Mouse (Mus musculus) frontal cortex, postnatal 14 days (tissue): ENCODE data around the gene Gm17018.

ENCODE experiments used
- DNase-seq, 2 experiments: peaks; one replicate each; pipeline ENCODE4 v3.0.0; 2022; ENCODE audit warnings: low spot score in 2 of 2

Gene Gm17018

GRCm38 (mm10) chr19:45549128-45549915 is 11.1 kb upstream of the Gm17018 start:
- no peak for DNase-seq

DNA sequence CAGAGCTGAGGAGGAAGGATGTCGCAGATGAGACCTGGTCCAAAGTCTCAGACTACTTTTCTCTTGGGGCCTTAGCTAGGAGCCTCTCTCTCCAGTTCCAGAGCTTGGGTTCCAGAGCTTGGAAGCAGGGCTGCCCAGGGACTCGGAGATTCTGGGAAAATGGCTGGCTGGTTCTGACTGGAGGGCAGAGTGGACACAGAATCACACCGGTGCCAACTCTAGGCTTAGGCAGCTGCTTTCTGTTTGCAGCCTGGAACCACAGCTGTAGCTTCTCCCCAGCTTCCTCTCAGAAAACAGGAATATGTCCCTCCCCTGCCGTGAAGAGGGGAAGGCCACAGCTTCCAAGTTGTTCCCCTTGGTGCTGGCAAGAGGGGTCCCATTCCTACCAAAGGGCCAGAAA is 10.5 kb upstream of the Gm17018 start:
- no peak for DNase-seq

DNA sequence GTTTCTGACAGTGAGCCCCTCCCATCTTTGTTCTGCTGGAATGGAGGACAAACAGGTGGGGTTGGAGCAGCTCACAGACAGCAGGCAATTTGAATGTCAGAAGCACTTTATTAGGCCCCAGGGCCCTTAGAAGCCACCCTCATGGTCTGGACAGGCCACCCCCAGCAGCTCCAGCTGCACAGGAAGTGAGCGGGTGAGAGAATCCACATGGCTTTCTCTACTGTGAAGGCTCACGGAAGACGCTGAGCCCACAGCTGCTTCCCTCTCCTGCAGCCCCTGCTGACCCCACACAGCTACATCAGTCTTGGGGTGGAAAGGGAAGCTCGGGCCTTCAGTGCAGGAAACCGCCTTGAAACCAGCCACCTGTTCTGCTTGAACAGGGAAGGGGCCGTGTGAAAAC is 8.2 kb upstream of the Gm17018 start:
- DNase-seq: no peak

DNA sequence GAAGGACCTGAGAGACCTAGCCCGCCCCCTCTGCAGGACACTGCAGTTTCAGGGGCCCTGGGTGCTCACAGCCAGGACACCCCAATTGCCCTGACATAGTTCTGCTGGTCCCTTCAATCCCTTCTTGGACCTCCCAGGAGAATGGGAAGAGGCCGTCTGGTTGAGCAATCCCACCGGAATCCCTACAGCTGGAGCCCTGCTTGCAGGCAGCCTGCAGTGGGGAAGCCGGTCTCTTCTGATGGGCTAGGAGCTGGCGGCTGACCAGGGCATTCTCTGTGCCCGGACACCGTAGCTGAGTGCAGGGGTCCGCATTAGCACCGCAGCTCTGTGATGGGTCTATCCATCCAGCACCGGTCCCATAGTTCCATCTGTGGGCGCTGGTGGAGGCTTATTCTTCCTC is 6.3 kb upstream of the Gm17018 start:
- DNase-seq: no peak

- no peak for DNase-seq
These were observed 5.7 kb downstream of the Gm17018 start for GRCm38 (mm10) chr19:45565925-45566715.

DNA sequence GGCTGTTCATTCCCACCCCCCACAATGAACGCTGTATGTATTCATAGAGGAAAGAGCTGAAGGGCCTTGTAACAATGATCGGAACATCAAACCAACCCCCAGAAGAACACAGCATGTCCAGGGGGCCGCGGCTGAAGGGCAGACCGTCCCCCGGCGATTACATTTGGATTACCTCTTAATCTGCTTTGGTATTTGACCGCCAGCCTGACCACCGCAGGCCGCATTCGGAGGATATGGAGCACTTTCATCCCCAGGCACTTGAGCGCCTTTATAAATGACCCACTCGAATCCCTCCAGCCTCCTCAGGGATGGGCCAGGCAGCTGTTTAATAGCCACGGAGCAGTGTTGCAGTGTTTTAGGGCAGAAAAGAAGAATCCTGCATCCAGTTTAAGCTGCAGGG is 7.0 kb downstream of the Gm17018 start:
- no peak for DNase-seq

DNA sequence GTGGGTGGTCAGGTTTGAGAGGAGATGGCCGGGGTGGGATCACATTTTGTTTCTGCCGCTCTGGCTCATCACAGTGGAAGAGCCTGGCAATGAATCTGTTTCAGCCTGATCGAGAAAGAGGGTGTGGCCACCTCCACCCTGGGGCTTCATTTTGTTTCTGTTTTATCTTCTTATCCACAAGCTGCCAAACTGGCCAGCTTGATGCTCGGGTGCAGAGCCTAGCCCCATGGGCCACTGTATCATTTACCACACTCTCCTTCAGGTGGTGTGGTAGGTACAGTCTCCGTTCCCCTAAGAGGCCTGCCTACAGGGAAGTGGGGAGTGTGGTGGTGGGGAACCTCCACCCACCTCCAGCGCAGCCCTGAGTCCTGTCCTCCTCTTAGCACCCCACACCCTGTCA is 12.6 kb downstream of the Gm17018 start:
- no peak for DNase-seq

- peak; percentile 55 to 63 for DNase-seq
These were observed 13.4 kb downstream of the Gm17018 start for GRCm38 (mm10) chr19:45573861-45574267.

DNA sequence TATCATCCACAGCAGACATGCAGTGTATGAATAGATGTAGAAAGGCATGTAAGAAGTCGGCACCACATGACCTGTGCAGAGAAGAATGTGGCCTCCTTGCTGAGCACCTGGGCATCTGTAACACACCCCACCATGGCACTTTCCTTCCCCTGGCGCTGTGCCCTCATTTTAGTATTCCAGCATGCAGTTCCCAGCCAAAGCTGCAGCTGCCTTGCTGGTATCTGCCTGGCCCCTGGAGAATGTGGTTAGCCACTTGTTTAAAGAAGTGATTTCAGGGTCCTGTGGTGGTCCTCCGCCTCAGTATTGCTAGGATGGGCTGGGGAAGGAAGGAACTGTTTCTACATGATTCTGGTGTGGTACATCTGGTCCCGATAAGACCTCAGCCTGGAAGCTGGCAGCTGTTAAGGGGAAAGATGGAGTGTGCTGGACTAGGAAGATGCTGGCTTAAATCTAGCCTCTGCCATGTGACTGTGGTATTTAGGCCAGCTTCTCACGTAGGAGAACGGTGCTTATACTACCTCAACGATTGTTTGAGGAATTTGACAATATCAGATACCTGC is 14.0 kb downstream of the Gm17018 start:
- DNase-seq: no peak

DNA sequence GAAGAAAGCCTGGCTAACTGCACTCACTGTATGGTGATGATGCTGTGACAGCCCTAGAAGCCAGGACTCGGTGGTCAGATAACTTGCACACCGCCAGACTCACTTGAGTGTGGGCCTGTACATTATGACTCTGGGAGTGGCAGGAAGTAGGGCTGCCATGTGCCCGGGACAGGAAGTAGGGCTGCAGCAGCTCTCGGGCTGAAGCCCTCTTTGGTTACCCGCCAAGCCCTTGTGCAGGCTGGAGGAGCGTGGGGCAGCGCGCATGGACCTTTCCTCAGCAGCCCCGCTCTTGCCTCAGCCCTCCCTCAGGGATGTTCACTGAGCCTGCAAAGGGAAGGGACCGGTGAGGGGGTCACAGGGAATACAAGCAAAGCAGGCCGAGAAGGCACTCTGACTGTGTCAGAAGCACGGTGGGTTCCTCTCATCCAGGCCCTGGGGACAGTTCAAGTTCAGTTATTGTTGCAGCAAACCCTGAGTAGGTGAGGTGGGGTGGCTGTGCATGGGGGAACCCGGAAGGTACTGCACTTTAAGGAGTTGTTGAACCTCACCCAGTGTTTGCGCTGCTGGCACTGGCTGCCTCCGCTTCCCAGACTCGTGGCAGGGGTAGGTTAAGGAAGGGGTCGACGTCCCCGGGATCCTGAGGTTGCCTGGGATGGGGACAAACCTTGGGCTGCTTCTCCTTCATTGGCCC is 14.7 kb downstream of the Gm17018 start:
- DNase-seq: no peak

DNA sequence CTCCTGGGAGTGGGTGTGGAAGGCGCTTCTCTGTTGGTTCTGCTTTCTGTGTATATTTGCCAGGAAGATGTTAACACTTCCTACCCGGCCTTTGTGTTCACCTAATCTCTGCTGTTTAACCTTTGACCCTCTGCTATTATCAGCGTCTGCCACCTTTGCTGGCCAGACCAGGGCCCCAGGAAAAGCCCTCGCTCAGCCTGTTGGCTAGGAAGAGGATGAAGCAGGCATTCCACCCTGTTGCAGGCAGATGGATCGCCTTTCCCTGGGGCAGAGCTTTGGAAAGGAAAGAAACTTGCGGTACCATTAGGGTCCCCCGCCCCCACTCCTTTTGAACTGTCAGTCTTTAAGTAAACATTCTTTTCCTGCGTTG is 15.2 kb downstream of the Gm17018 start:
- DNase-seq: no peak

DNA sequence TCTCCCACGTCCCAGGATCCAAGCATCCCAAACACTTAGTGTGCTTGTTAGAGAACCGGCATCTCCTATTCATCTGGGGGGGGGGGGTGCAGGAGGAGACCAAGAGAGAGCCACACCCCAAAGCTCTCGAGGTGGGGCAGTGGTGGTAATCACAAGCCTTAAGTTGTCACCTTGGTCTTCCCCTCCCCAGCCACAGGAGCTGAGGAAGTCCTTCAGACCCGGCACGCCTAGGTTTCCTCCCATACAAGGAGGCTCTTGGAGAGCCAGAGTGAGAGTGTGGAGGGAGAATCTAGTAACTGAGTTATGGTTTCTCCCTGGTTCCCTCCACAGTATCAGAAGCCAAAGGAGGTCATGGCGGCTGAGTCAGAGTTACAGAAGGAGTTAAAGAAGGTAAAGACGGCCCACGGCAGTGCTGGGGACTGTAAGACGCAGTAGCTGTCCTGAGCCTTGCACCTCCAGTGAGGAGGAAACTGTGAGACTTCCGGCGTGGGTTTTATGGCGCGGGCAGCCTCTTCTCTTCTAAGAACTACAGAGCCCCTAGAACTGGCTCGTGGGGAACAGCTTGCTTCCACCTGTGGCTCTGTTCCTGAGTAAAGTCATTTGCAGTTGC is 16.8 kb downstream of the Gm17018 start:
- no peak for DNase-seq

GRCm38 (mm10) chr19:45578976-45579375 is 18.6 kb downstream of the Gm17018 start:
- no peak for DNase-seq

- no peak for DNase-seq
These were observed 19.0 kb downstream of the Gm17018 start for GRCm38 (mm10) chr19:45579416-45579815.

DNA sequence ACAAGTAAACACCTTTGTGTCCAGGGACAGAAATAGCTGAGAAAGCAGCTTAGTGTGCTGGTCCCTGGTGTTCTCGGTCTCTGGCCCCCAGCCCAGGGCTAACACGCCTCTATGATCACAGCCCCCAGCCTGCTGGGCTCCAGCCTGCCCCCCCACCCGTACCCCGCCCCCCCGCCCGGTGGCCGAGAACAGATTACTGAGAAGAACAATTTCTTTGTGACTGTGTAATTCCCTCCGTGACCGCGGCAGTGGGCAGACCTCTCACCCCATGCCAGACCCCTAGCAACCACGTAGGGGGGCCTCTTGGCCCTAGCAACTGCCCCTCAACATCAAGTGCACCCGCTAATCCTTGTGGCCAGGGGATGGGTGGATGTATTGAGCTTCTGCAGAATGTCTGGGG is 19.8 kb downstream of the Gm17018 start:
- no peak for DNase-seq

GRCm38 (mm10) chr19:45581257-45581656 is 20.8 kb downstream of the Gm17018 start:
- peak; percentile 40 to 45 for DNase-seq

GRCm38 (mm10) chr19:45582161-45582560 is 21.7 kb downstream of the Gm17018 start:
- no peak for DNase-seq

- DNase-seq: no peak
These were observed 22.7 kb downstream of the Gm17018 start for GRCm38 (mm10) chr19:45583136-45583535.

DNA sequence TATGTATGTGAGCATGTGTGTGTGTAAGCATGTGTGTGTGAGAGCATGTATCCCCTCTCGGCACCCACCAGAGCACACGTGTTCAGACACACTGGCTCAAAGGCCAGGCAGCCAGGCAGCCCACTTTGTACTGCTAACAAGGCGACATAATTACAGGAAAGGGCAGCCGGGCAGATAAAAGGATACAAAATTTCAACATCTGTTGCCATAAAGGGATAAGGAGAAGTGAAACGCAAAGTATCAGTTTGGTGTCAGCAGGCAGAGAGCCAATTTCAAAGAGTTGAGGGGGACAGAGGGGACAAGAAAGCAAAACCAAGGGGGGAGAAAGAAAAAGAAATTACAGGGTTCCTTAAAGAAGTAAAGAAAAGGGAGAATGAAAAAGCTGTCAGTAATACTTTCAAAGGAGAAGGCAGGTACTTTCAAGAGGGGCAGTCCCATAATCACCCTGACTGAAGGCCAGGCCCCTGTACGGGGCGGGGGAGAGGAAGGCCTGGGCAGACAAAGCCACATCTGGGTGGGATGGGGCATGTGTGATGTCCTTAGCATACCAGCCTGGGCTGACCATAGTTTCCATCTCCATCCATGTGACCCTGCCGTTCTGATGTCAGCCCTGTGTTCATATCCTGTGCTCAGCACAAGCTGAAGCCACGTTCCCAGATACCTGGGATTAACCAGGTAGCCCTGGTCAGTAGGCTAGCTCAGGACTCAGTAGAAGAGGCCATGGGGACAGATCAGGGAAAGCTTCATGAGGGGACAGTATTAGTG is 24.6 kb downstream of the Gm17018 start:
- no peak for DNase-seq

DNA sequence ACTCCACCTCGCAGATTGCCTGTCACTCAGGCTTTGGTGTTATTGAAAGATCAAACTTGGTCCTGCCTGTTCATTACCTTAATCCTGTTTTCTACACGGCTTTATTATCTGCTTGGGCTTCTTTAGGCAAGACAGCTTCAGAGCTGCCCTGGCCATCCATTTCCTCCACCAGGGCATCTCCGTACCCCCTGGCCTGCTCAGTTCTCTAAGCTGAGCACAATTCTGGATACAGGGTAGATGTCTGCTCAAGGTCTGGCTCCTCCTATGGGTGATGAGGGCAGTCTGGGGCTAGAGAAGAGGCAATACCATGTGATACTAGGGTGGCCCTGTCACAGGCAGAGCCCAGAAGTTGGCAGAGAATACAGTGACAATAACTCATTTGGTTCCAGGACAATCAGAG is 26.4 kb downstream of the Gm17018 start:
- DNase-seq: no peak
